Mouse (Mus musculus): ENCODE results near the gene Acot7. TPM values are rescaled to one million over a fixed set of nuclear protein-coding genes. Genes with fewer than 3 reads are reported as not detected.
A peak's percentile ranks its signal among the peaks of the same experiment; 100 is the strongest.

The Acot7 gene
- polyA plus RNA-seq, 1 experiment from 2014 or later, result 53.1 TPM

DNA sequence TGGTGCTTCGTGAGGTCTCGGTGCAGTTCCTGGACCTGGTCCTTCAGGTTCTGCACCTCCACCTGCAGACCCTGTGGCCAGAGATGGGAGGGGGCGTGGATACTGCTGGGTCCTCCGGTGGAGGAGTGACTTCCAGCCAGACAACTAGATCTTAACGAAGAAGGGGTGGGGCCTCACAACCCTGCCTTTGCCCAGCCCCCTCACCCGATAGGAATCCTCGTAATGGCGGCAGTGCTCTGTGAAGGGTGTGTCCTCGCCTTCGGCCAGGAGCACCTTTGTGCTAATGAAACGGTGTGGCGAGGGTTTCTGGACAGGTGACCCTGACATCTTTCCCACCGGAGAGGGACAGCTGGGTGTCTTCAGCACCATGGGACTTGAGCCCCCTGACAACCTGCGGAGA is 134.3 kb downstream of the Acot7 start:
- no peak overlapping the region for H3K4me3 ChIP-seq (ENCODE audit: low read depth, low read length)
- peak overlapping the region; percentile 76 for H3K4me2 ChIP-seq
- H3K9ac ChIP-seq (ENCODE audit: low read depth, low read length), result no peak overlapping the region
- H3K9me3 ChIP-seq (replicated peaks; ENCODE audit: control insufficient read depth, low read length), result no peaks in the 10 kb centered on the region
- H3K4me1 ChIP-seq (ENCODE audit: control insufficient read depth, insufficient read depth, low read length), result peaks cover 26% of the 10 kb centered on the region
- ATAC-seq (replicated peaks; ENCODE audit: insufficient number of reproducible peaks, low FRiP score, low TSS enrichment), result no peak
- no peak overlapping the region for H3K27ac ChIP-seq (ENCODE audit: low read depth, low read length)
- 11% methylated on average over 14 of the region's 14 CpGs for WGBS (ENCODE audit: insufficient replicate concordance)
- peaks cover 5% of the 10 kb centered on the region for H3K36me3 ChIP-seq (ENCODE audit: control insufficient read depth, insufficient read depth, low read length)
- H3K27me3 ChIP-seq (ENCODE audit: control insufficient read depth, insufficient read depth, low read length), result peaks cover 65% of the 10 kb centered on the region

DNA sequence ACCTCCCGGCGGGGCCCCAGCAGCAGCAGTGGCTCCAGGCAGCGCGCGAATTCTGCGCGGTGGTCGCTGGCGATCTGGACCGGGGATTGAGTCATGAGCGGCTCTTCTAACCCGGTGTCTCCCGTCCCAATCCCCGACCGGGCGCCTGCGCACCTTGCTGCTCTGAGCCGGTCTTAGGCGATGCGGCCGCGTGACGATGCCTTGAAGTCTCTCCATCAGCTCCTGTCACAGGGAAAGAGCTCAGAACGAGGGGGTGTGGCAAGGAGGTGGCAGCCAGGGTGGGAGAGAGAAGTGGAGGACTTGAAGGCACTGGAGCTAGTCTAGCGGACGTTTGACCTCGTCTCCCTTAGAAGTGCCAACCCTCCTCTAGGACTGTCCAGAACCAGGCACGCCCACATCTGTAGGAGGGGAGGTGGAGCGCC is 135.3 kb downstream of the Acot7 start:
- H3K36me3 ChIP-seq (ENCODE audit: control insufficient read depth, insufficient read depth, low read length), result peaks cover 5% of the 10 kb centered on the region
- WGBS (ENCODE audit: insufficient replicate concordance), result under 1% methylated on average over 29 of the region's 29 CpGs
- H3K4me1 ChIP-seq (ENCODE audit: control insufficient read depth, insufficient read depth, low read length), result peaks cover 34% of the 10 kb centered on the region
- H3K4me2 ChIP-seq, result peak overlapping the region; percentile 76
- peak overlapping the region; percentile 43 for H3K4me3 ChIP-seq (ENCODE audit: low read depth, low read length)
- H3K27ac ChIP-seq (ENCODE audit: low read depth, low read length), result no peak overlapping the region
- peak overlapping the region; percentile 56 for H3K9ac ChIP-seq (ENCODE audit: low read depth, low read length)
- no peak for ATAC-seq (replicated peaks; ENCODE audit: insufficient number of reproducible peaks, low FRiP score, low TSS enrichment)
- H3K9me3 ChIP-seq (replicated peaks; ENCODE audit: control insufficient read depth, low read length), result no peaks in the 10 kb centered on the region
- peaks cover 74% of the 10 kb centered on the region for H3K27me3 ChIP-seq (ENCODE audit: control insufficient read depth, insufficient read depth, low read length)

DNA sequence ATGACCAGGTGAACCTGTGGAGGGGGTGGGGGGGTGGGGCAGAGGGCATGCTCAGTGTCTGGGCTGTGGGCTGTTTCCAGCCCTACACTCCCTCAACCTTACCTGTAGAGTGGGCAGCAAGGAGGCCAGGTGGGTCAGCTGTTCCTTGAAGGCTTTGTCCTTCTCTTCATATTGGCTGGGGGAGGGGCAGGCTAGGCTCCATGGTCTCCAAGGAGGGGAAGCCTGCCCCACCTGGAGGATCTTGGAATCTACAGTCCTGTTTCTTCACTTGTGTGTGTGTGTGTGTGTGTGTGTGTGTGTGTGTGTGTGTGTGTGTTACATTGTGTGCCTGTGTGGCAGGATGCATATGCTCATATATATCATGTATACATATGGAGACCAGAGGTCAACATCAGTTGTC is 136.0 kb downstream of the Acot7 start:
- H3K9me3 ChIP-seq (replicated peaks; ENCODE audit: control insufficient read depth, low read length), result no peaks in the 10 kb centered on the region
- H3K27me3 ChIP-seq (ENCODE audit: control insufficient read depth, insufficient read depth, low read length), result peaks cover 74% of the 10 kb centered on the region
- H3K4me2 ChIP-seq, result peak overlapping the region; percentile 76
- H3K27ac ChIP-seq (ENCODE audit: low read depth, low read length), result no peak overlapping the region
- H3K9ac ChIP-seq (ENCODE audit: low read depth, low read length), result no peak overlapping the region
- no peak for ATAC-seq (replicated peaks; ENCODE audit: insufficient number of reproducible peaks, low FRiP score, low TSS enrichment)
- peaks cover 40% of the 10 kb centered on the region for H3K4me1 ChIP-seq (ENCODE audit: control insufficient read depth, insufficient read depth, low read length)
- H3K36me3 ChIP-seq (ENCODE audit: control insufficient read depth, insufficient read depth, low read length), result peaks cover under 1% of the 10 kb centered on the region
- peak overlapping the region; percentile 43 for H3K4me3 ChIP-seq (ENCODE audit: low read depth, low read length)

DNA sequence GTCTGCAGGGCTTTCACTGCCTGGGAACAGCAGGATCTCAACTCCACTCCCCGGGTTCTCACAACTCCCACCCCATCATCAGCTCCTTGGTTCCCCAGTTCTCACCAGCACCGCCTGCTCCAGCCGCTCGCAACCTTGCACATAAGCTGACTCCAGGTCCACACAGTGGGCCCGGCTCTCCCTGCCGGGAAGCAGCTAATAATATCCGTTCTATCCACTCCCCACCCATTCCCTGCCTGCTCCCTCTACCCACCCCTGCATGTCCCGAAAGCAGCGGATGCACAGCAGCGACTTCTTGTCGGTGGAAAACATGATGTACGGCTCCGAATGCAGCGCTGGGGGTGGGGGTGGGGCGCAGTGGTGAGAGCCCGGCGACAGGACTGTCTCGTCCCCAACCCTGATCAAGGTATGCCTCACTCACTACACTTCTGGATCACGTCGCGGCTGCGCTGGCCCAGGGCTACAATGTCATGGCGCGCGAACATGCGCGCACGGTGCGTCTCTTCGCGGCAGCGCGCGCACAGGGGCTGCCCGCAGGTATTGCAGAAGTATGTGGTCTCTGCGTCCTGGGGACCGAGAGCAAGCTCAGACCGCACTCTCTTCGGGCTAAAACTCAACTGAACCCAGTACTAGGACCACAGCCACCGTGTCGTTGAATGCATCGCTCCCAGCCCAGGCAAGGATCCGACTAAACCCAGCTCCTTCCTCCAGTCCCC is 137.7 kb downstream of the Acot7 start:
- H3K27ac ChIP-seq (ENCODE audit: low read depth, low read length), result no peak overlapping the region
- 1% methylated on average over 43 of the region's 43 CpGs for WGBS (ENCODE audit: insufficient replicate concordance)
- H3K9ac ChIP-seq (ENCODE audit: low read depth, low read length), result peak overlapping the region; percentile 29; the same call in 1 of the 2 replicates
- peak overlapping the region; percentile 77 for H3K4me2 ChIP-seq
- peaks cover 40% of the 10 kb centered on the region for H3K4me1 ChIP-seq (ENCODE audit: control insufficient read depth, insufficient read depth, low read length)
- peak overlapping the region; percentile 46 for H3K4me3 ChIP-seq (ENCODE audit: low read depth, low read length)
- H3K36me3 ChIP-seq (ENCODE audit: control insufficient read depth, insufficient read depth, low read length), result no peaks in the 10 kb centered on the region
- no peak for ATAC-seq (replicated peaks; ENCODE audit: insufficient number of reproducible peaks, low FRiP score, low TSS enrichment)
- peaks cover 69% of the 10 kb centered on the region for H3K27me3 ChIP-seq (ENCODE audit: control insufficient read depth, insufficient read depth, low read length)
- H3K9me3 ChIP-seq (replicated peaks; ENCODE audit: control insufficient read depth, low read length), result no peaks in the 10 kb centered on the region

DNA sequence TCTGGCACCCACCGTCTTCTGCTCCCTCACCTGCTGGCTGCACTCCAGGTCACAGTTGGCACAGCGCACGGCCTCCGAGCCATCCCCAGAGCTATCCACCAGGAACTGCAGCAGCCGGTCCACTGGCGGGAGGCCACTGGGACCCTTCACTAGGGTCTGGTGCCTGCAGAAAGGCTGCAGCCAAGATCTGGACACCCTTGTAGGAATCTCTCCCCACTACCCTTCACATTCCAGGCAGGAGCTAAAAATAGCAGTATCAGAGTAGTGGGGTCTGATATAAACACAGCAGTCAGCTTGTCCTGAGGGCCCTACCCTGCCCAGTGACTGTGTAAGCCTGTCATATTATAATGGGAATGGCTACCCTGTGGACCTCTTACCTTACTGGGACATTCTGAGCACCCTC is 139.7 kb downstream of the Acot7 start:
- Histone ChIP-seq H3K27me3 (ENCODE audit: control insufficient read depth, insufficient read depth, low read length) (peaks cover 50% of the 10 kb centered on the region), H3K4me3 (ENCODE audit: low read depth, low read length) (peak overlapping the region; percentile 46)
- 65% methylated on average over 6 of the region's 6 CpGs for WGBS (ENCODE audit: insufficient replicate concordance)

DNA sequence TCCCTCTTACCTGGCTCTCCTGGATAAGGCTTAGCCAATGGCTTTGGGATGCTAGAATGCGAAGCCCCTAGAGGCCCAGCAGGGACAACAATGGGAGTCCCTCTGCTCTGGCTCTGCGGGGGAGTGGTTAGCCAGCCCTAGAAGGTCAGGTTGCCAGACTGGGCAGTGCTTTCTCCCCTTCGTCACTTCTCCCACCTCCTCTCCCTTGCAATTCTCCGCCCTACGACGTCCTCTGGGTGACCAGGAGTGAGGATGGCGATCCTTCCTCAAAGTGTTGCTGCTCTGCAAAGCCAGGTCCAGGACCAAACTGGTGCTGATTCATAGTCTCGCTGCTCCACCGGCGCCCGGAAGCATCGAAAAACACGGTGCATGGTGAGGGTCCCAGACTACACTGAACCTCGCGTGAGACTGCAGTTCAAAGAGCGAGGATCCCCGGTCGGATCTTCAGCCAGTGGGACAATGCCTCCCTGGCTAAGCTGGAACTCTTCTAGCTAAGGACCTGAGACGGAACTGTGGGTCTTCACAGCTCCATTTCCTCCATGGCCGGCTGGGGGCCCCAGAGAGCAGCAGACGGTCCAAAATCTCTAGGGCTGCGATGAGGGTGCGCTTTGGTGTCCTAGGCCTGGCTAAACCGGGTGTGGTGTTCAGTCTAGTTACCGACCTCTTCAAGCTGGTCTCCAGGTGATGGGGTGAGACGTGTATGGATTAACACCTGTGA is 140.7 kb downstream of the Acot7 start, which contains the start of gene Rnf207:
Rnf207 (minus strand) TSS at position 477 of the 718 bp plus-strand sequence.
- peak within 1 kb of the TSS; percentile 70 for H3K9ac ChIP-seq (ENCODE audit: low read depth, low read length)
- H3K4me3 ChIP-seq (ENCODE audit: low read depth, low read length), result peak within 1 kb of the TSS; percentile 46
- no peak for ATAC-seq (replicated peaks; ENCODE audit: insufficient number of reproducible peaks, low FRiP score, low TSS enrichment)
- H3K36me3 ChIP-seq (ENCODE audit: control insufficient read depth, insufficient read depth, low read length), result no peaks in the 10 kb centered on the region
- H3K9me3 ChIP-seq (replicated peaks; ENCODE audit: control insufficient read depth, low read length), result no peaks in the 10 kb centered on the region
- H3K27ac ChIP-seq (ENCODE audit: low read depth, low read length), result peak within 1 kb of the TSS; percentile 93
- H3K27me3 ChIP-seq (ENCODE audit: control insufficient read depth, insufficient read depth, low read length), result peaks cover 39% of the 10 kb centered on the region
- 3% methylated on average over 26 of the region's 26 CpGs for whole genome bisulfite sequencing (ENCODE audit: insufficient replicate concordance)
- H3K4me1 ChIP-seq (ENCODE audit: control insufficient read depth, insufficient read depth, low read length), result peaks cover 27% of the 10 kb centered on the region
- peak within 1 kb of the TSS; percentile 77 for H3K4me2 ChIP-seq

More for the DNA sequence above, 139.7 kb downstream of the Acot7 start:
- Histone ChIP-seq H3K4me1 (ENCODE audit: control insufficient read depth, insufficient read depth, low read length) (peaks cover 38% of the 10 kb centered on the region), H3K9me3 (replicated peaks; ENCODE audit: control insufficient read depth, low read length) (no peaks in the 10 kb centered on the region), H3K27ac (ENCODE audit: low read depth, low read length) (peak overlapping the region; percentile 93), H3K9ac (ENCODE audit: low read depth, low read length) (peak overlapping the region; percentile 70), H3K36me3 (ENCODE audit: control insufficient read depth, insufficient read depth, low read length) (no peaks in the 10 kb centered on the region), H3K4me2 (peak overlapping the region; percentile 77)
- ATAC-seq (replicated peaks; ENCODE audit: insufficient number of reproducible peaks, low FRiP score, low TSS enrichment), result 0 out of 2 replicates have a peak, but pooled peaks have one; percentile 11

Other genes starting within 250 kb of the Acot7 start
- 57.7 and 57.8 TPM in 2 replicates for gene Dnajc11, start 244.4 kb upstream of the Acot7 start, polyA plus RNA-seq (2014; fragmentation: Nextera tagmentation; extraction: Ambion mirVana)
- 18.9 and 19.7 TPM in 2 replicates for gene Thap3, start 189.1 kb upstream of the Acot7 start, polyA plus RNA-seq (2014; fragmentation: Nextera tagmentation; extraction: Ambion mirVana)
- 14.3 and 21.7 TPM in 2 replicates for gene Phf13, start 181.9 kb upstream of the Acot7 start, polyA plus RNA-seq (2014; fragmentation: Nextera tagmentation; extraction: Ambion mirVana)
- gene Klhl21, start 169.3 kb upstream of the Acot7 start, polyA plus RNA-seq (2014; fragmentation: Nextera tagmentation; extraction: Ambion mirVana), result 11.4 and 17.8 TPM in 2 replicates
- gene Zbtb48, start 150.5 kb upstream of the Acot7 start, polyA plus RNA-seq (2014; fragmentation: Nextera tagmentation; extraction: Ambion mirVana), result 11.8 and 12.2 TPM in 2 replicates
- 0.14 and 0.16 TPM in 2 replicates for gene Tas1r1, start 139.6 kb upstream of the Acot7 start, polyA plus RNA-seq (2014; fragmentation: Nextera tagmentation; extraction: Ambion mirVana)
- 18.0 and 19.0 TPM in 2 replicates for gene Nol9, start 138.8 kb upstream of the Acot7 start, polyA plus RNA-seq (2014; fragmentation: Nextera tagmentation; extraction: Ambion mirVana)
- gene Plekhg5, start 105.6 kb upstream of the Acot7 start, polyA plus RNA-seq (2014; fragmentation: Nextera tagmentation; extraction: Ambion mirVana), result 6.6 and 7.0 TPM in 2 replicates
- 0.27 and 0.58 TPM in 2 replicates for gene Tnfrsf25, start 62.2 kb upstream of the Acot7 start, polyA plus RNA-seq (2014; fragmentation: Nextera tagmentation; extraction: Ambion mirVana)
- 0.90 and 1.3 TPM in 2 replicates for gene Espn, start 25.8 kb upstream of the Acot7 start, polyA plus RNA-seq (2014; fragmentation: Nextera tagmentation; extraction: Ambion mirVana)
- gene Hes2, start 19.3 kb upstream of the Acot7 start, polyA plus RNA-seq (2014; fragmentation: Nextera tagmentation; extraction: Ambion mirVana), result 0.07 TPM in 1 of 2 replicates, not detected in the other
- gene Gpr153, start 96.1 kb downstream of the Acot7 start, polyA plus RNA-seq (2014; fragmentation: Nextera tagmentation; extraction: Ambion mirVana), result 7.8 and 9.0 TPM in 2 replicates
- not detected in 2 replicates for gene Hes3, start 113.5 kb downstream of the Acot7 start, polyA plus RNA-seq (2014; fragmentation: Nextera tagmentation; extraction: Ambion mirVana)
- 15.9 and 22.6 TPM in 2 replicates for gene Icmt, start 119.1 kb downstream of the Acot7 start, polyA plus RNA-seq (2014; fragmentation: Nextera tagmentation; extraction: Ambion mirVana)
- gene Rnf207, start 140.9 kb downstream of the Acot7 start, polyA plus RNA-seq (2014; fragmentation: Nextera tagmentation; extraction: Ambion mirVana), result 27.4 and 27.5 TPM in 2 replicates
- 285 and 300 TPM in 2 replicates for gene Rpl22, start 147.6 kb downstream of the Acot7 start, polyA plus RNA-seq (2014; fragmentation: Nextera tagmentation; extraction: Ambion mirVana)
- gene Chd5, start 160.5 kb downstream of the Acot7 start, polyA plus RNA-seq (2014; fragmentation: Nextera tagmentation; extraction: Ambion mirVana), result 0.04 and 0.07 TPM in 2 replicates

Data from heart, embryonic 11.5 days (tissue).